Mouse (Mus musculus) gastrocnemius, postnatal 14 days (tissue): ENCODE data around the gene Gnb2. TPM values are rescaled to one million over a fixed set of nuclear protein-coding genes. Genes with fewer than 3 reads are reported as not detected.
A peak's percentile ranks its signal among the peaks of the same experiment; 100 is the strongest.

Experiments used
- DNase-seq: peaks from one replicate; pipeline ENCODE4 v3.0.0; 2021; ENCODE audit warnings: mixed read lengths
- intact Hi-C: fragments of 180-260 bp; cut with DNase I; formaldehyde crosslinking; loops from one replicate; pipeline ENCODE4 v1.15.1; 2025; ENCODE audit warnings: low total_unique reads
- microRNA-seq, 2 experiments: library from miRNA; unstranded; fragments of <30 nt; microRNA quantifications; one replicate each; pipeline ENCODE4 v1.2.0; 2021
- total RNA-seq, 2 experiments: library from RNA; stranded (reverse); gene quantifications; 2 replicates each; pipeline ENCODE4 v1.2.3; 2021

Gnb2 gene
- total RNA-seq, 2 experiments from 2014 or later, result 194 to 231 TPM

GRCm38 (mm10) chr5:137501709-137502666 is 31.3 kb downstream of the Gnb2 start, which contains the start of gene Pop7:
Gene Pop7, minus strand, starts transcription at chr5:137502518.
- peak; percentile 99 for DNase-seq
- intact Hi-C loops, result no loop called here

GRCm38 (mm10) chr5:137500186-137500585 is 33.1 kb downstream of the Gnb2 start:
- DNase-seq, result no peak
- intact Hi-C loops, result no loop called here

- peak; percentile 56 for DNase-seq
- intact Hi-C loops, result no loop called here
Observed at GRCm38 (mm10) chr5:137493831-137494230, 39.5 kb downstream of the Gnb2 start.

GRCm38 (mm10) chr5:137491559-137491958 is 41.8 kb downstream of the Gnb2 start:
- peak; percentile 77 for DNase-seq
- intact Hi-C loops, result no loop called here

- intact Hi-C loops, result loop anchor here (10.0 kb wide), 1 partner anchor 277 kb away; no protein-coding TSS in a partner anchor
Observed at GRCm38 (mm10) chr5:137487616-137488015, 45.7 kb downstream of the Gnb2 start.

GRCm38 (mm10) chr5:137485851-137486155 is 47.5 kb downstream of the Gnb2 start:
- intact Hi-C loops, result loop anchor here (10.0 kb wide), 1 partner anchor 279 kb away; no protein-coding TSS in a partner anchor

More at GRCm38 (mm10) chr5:137487616-137488015, 45.7 kb downstream of the Gnb2 start:
- no peak for DNase-seq

GRCm38 (mm10) chr5:137485071-137485850 is 48.0 kb downstream of the Gnb2 start:
- intact Hi-C loops, result loop anchor here (10.0 kb wide), 1 partner anchor 280 kb away; no protein-coding TSS in a partner anchor

More at GRCm38 (mm10) chr5:137485851-137486155, 47.5 kb downstream of the Gnb2 start:
- no peak for DNase-seq

GRCm38 (mm10) chr5:137481897-137482296 is 51.4 kb downstream of the Gnb2 start:
- no peak for DNase-seq
- intact Hi-C loops, result loop anchor here (10.0 kb wide), 1 partner anchor 283 kb away; no protein-coding TSS in a partner anchor

More at GRCm38 (mm10) chr5:137485071-137485850, 48.0 kb downstream of the Gnb2 start:
- no peak for DNase-seq

- intact Hi-C loops, result loop anchor here (10.0 kb wide), 1 partner anchor 284 kb away; no protein-coding TSS in a partner anchor
- peak; percentile 73 for DNase-seq
Observed at GRCm38 (mm10) chr5:137481138-137481537, 52.2 kb downstream of the Gnb2 start.

Small RNA genes lying within 50 kb of the gene (microRNA-seq; reads per million reads assigned to microRNA genes)
- 0 to 0.64 reads per million in 2 experiments for gene Mir6418

Other genes starting within 250 kb of the Gnb2 start
- gene Ache, start 246.0 kb downstream of the Gnb2 start, total RNA-seq, result 10 to 100 TPM; 48.8 to 59.8 TPM
- gene Ufsp1, start 238.9 kb downstream of the Gnb2 start, total RNA-seq, result 10 to 100 TPM; 30.5 to 36.3 TPM
- gene Srrt, start 225.8 kb downstream of the Gnb2 start, total RNA-seq, result 10 to 100 TPM; 39.0 to 40.6 TPM
- 1 to 10 TPM; 7.9 to 9.6 TPM for gene Trip6, start 219.1 kb downstream of the Gnb2 start, total RNA-seq
- 1 to 10 TPM; 3.1 to 3.3 TPM for gene Slc12a9, start 199.9 kb downstream of the Gnb2 start, total RNA-seq
- gene Ephb4, start 183.4 kb downstream of the Gnb2 start, total RNA-seq, result 10 to 100 TPM; 26.5 to 27.4 TPM
- under 1 TPM; 0.02 TPM for gene Zan, start 56.4 kb downstream of the Gnb2 start, total RNA-seq
- 10 to 100 TPM; 15.9 to 16.1 TPM for gene Pop7, start 31.0 kb downstream of the Gnb2 start, total RNA-seq
- 10 to 100 TPM; 13.4 to 18.5 TPM for gene Gigyf1, start 15.0 kb downstream of the Gnb2 start, total RNA-seq
- not detected for gene Epo, start 268 bp downstream of the Gnb2 start, total RNA-seq
- gene Actl6b, start 20.0 kb upstream of the Gnb2 start, total RNA-seq, result not detected
- under 1 TPM in 1 of 2 experiments, not detected in 1; 0.06 TPM for gene Tfr2, start 36.3 kb upstream of the Gnb2 start, total RNA-seq
- 10 to 100 TPM; 15.3 to 18.1 TPM for gene Mospd3, start 67.5 kb upstream of the Gnb2 start, total RNA-seq
- 100 to 1,000 TPM; 190 to 251 TPM for gene Pcolce, start 80.3 kb upstream of the Gnb2 start, total RNA-seq
- gene Fbxo24, start 95.5 kb upstream of the Gnb2 start, total RNA-seq, result under 1 TPM in 1 of 2 experiments, not detected in 1; 0.27 TPM
- 10 to 100 TPM; 14.8 to 15.3 TPM for gene Lrch4, start 95.6 kb upstream of the Gnb2 start, total RNA-seq
- 1 to 10 TPM; 3.0 to 3.6 TPM for gene Gm20605, start 95.7 kb upstream of the Gnb2 start, total RNA-seq
- gene Sap25, start 107.8 kb upstream of the Gnb2 start, total RNA-seq, result 1 to 10 TPM; 1.8 to 2.0 TPM
- gene Irs3, start 112.2 kb upstream of the Gnb2 start, total RNA-seq, result under 1 TPM; 0.33 to 0.47 TPM
- gene Agfg2, start 151.2 kb upstream of the Gnb2 start, total RNA-seq, result 1 to 10 TPM; 4.9 to 5.8 TPM
- under 1 TPM; 0.39 to 0.42 TPM for gene Nyap1, start 208.1 kb upstream of the Gnb2 start, total RNA-seq
- gene Tsc22d4, start 212.2 kb upstream of the Gnb2 start, total RNA-seq, result 100 to 1,000 TPM; 118 to 156 TPM
- gene Ppp1r35, start 245.3 kb upstream of the Gnb2 start, total RNA-seq, result 1 to 10 TPM; 6.8 to 7.2 TPM